In genomic region chr11:121672312-121672989, GRCm38 (mm10) we compare ENCODE assay signal across 8 mouse cellular contexts. TPM values are rescaled to one million over a fixed set of nuclear protein-coding genes. Genes with fewer than 3 reads are reported as not detected.
DNase-seq lines count a peak whose midpoint lies in the region; ATAC-seq and TF ChIP-seq lines count a peak whose summit lies in the region.

No protein-coding gene starts in this region.

- peak overlapping the region; percentile 90 for H3K9ac ChIP-seq in heart, embryonic 13.5 days
- H3K9ac ChIP-seq in forebrain, embryonic 12.5 days, result peak overlapping the region; percentile 66
- H3K9ac ChIP-seq in liver, embryonic 15.5 days, result peak overlapping the region; percentile 55

- TF ChIP-seq CTCF in E14TG2a.4 (conservative IDR thresholded peaks at IDR 0.05; ENCODE audit: low read length), result no peak

- WGBS in heart, embryonic 13.5 days, result 1% methylated on average over 22 of the region's 22 CpGs
- WGBS in forebrain, embryonic 12.5 days, result 4% methylated on average over 22 of the region's 22 CpGs
- WGBS in liver, embryonic 15.5 days (ENCODE audit: insufficient replicate concordance), result under 1% methylated on average over 22 of the region's 22 CpGs

- H3K36me3 ChIP-seq in heart, embryonic 13.5 days, result peaks cover 26% of the 10 kb centered on the region
- peaks cover 39% of the 10 kb centered on the region for H3K36me3 ChIP-seq in E14TG2a.4 (ENCODE audit: insufficient read depth, low read length)
- no peaks in the 10 kb centered on the region for H3K36me3 ChIP-seq in forebrain, embryonic 12.5 days (replicated peaks)
- no peaks in the 10 kb centered on the region for H3K36me3 ChIP-seq in liver, embryonic 15.5 days (replicated peaks)

- H3K4me2 ChIP-seq in heart, embryonic 13.5 days, result peak overlapping the region; percentile 93
- peak overlapping the region; percentile 73 for H3K4me2 ChIP-seq in forebrain, embryonic 12.5 days
- peak overlapping the region; percentile 97 for H3K4me2 ChIP-seq in liver, embryonic 15.5 days

- no peaks in the 10 kb centered on the region for H3K9me3 ChIP-seq in heart, embryonic 13.5 days
- peaks cover 4% of the 10 kb centered on the region; the same call in 1 of the 2 replicates for H3K9me3 ChIP-seq in E14TG2a.4 (ENCODE audit: low read length)
- 0 out of 2 replicates have a peak, but pooled peaks cover 2% of the 10 kb centered on the region for H3K9me3 ChIP-seq in forebrain, embryonic 12.5 days
- H3K9me3 ChIP-seq in liver, embryonic 15.5 days (replicated peaks), result no peaks in the 10 kb centered on the region

- no peaks in the 10 kb centered on the region for H3K27me3 ChIP-seq in heart, embryonic 13.5 days (replicated peaks)
- no peaks in the 10 kb centered on the region for H3K27me3 ChIP-seq in E14TG2a.4 (ENCODE audit: insufficient read depth, low read length)
- H3K27me3 ChIP-seq in forebrain, embryonic 12.5 days, result no peaks in the 10 kb centered on the region
- H3K27me3 ChIP-seq in liver, embryonic 15.5 days, result no peaks in the 10 kb centered on the region

- H3K4me3 ChIP-seq in heart, embryonic 13.5 days, result peak overlapping the region; percentile 81
- H3K4me3 ChIP-seq in E14TG2a.4 (replicated peaks; ENCODE audit: low read length), result peak overlapping the region; percentile 90
- peak overlapping the region; percentile 71 for H3K4me3 ChIP-seq in forebrain, embryonic 12.5 days (replicated peaks)
- peak overlapping the region; percentile 71 for H3K4me3 ChIP-seq in liver, embryonic 15.5 days (replicated peaks)

- H3K4me1 ChIP-seq in heart, embryonic 13.5 days, result peaks cover 11% of the 10 kb centered on the region
- peaks cover 29% of the 10 kb centered on the region for H3K4me1 ChIP-seq in E14TG2a.4 (replicated peaks; ENCODE audit: low read depth, low read length)
- peaks cover 12% of the 10 kb centered on the region for H3K4me1 ChIP-seq in forebrain, embryonic 12.5 days
- H3K4me1 ChIP-seq in liver, embryonic 15.5 days (replicated peaks), result peaks cover 20% of the 10 kb centered on the region

- ATAC-seq in heart, embryonic 13.5 days (ENCODE audit: extremely low read depth, insufficient number of reproducible peaks, low FRiP score, low TSS enrichment), result peak; percentile 10; the same call in 1 of the 2 replicates
- ATAC-seq in forebrain, embryonic 12.5 days (ENCODE audit: low FRiP score), result peak; percentile 42; the same call in 1 of the 2 replicates
- ATAC-seq in liver, embryonic 15.5 days (ENCODE audit: insufficient read depth), result no peak; the same call in none of the 2 replicates
- no peak for ATAC-seq in inflammation-experienced regulatory T-cells, adult 6 months

- peak overlapping the region; percentile 96 for H3K27ac ChIP-seq in heart, embryonic 13.5 days (replicated peaks)
- H3K27ac ChIP-seq in forebrain, embryonic 12.5 days, result peak overlapping the region; percentile 90
- peak overlapping the region; percentile 73 for H3K27ac ChIP-seq in liver, embryonic 15.5 days (replicated peaks)

- DNase-seq in heart, adult 9 months (ENCODE audit: low spot score in 2 of 2), result no peak
- no peak for DNase-seq in cerebellum, adult 8-10 months
- DNase-seq in kidney, postnatal 14 days, result no peak

RNA-seq across cellular contexts. Expression of gene B3gntl1, which starts 0.5 kb away (rescaled TPM):
- 6.0 and 6.4 TPM in 2 replicates for polyA plus RNA-seq in heart, embryonic 13.5 days (2015; fragmentation: Nextera tagmentation; extraction: Ambion mirVana)
- polyA plus RNA-seq in forebrain, embryonic 12.5 days (2016; fragmentation: Nextera tagmentation; extraction: Ambion mirVana), result 6.9 and 7.9 TPM in 2 replicates
- 1.8 and 2.0 TPM in 2 replicates for polyA plus RNA-seq in liver, embryonic 15.5 days (2015; fragmentation: Nextera tagmentation; extraction: Ambion mirVana)
- polyA plus RNA-seq in inflammation-experienced regulatory T-cells, adult 6 months (2017; shearing (Covaris generic)), result 10 to 100 TPM in 2 of 3 experiments, 1 to 10 TPM in 1; 6.4 to 12.1 (median 10.7) TPM

RNA-seq across cellular contexts. Expression of gene Metrnl, which starts 28.9 kb away (rescaled TPM):
- 12.3 and 12.5 TPM in 2 replicates for polyA plus RNA-seq in heart, embryonic 13.5 days (2015; fragmentation: Nextera tagmentation; extraction: Ambion mirVana)
- 2.1 and 3.2 TPM in 2 replicates for polyA plus RNA-seq in forebrain, embryonic 12.5 days (2016; fragmentation: Nextera tagmentation; extraction: Ambion mirVana)
- 3.4 and 4.2 TPM in 2 replicates for polyA plus RNA-seq in liver, embryonic 15.5 days (2015; fragmentation: Nextera tagmentation; extraction: Ambion mirVana)
- polyA plus RNA-seq in inflammation-experienced regulatory T-cells, adult 6 months (2017; shearing (Covaris generic)), result 1 to 10 TPM in 2 of 3 experiments, under 1 TPM in 1; 0.55 to 3.0 (median 2.1) TPM

Comparison
In these comparisons a context has a peak if more than half of its experiments do, and no peak if none do; other contexts are left out.
1. ATAC-seq: peak in heart, embryonic 13.5 days (single experiment) and forebrain, embryonic 12.5 days (single experiment); none in liver, embryonic 15.5 days (single experiment) and inflammation-experienced regulatory T-cells, adult 6 months (single experiment).
2. Peak in every context shown above with its lines, with median percentiles within 50 percentile points of each other: H3K27ac ChIP-seq, H3K4me2 ChIP-seq, H3K4me3 ChIP-seq and H3K9ac ChIP-seq.